Mouse (Mus musculus) common myeloid progenitor, adult 5-6 weeks (primary cell): Measurements from ENCODE around the gene Ifi206. TPM values are rescaled to one million over a fixed set of nuclear protein-coding genes. Genes with fewer than 3 reads are reported as not detected.
"Not testable (repeated sequence)": the region's sequence is repeated elsewhere in the genome, so short reads cannot be mapped to it uniquely, and the experiment has no call there.

Experiments used
- ATAC-seq: replicated peaks from 2 replicates; pipeline ENCODE4 v1.8.0; 2016; ENCODE audit warnings: low read depth, mild to moderate bottlenecking, moderate TSS enrichment, inconsistent platforms; ENCODE audit not compliant: poor library complexity, severe bottlenecking
- total RNA-seq: library from RNA; stranded (forward); fragments of 200-1000, 187-1606 nt; gene quantifications from 2 replicates; pipeline ENCODE4 v1.2.3, GENCODE M21; 2017

Ifi206 gene
- total RNA-seq: 0.27 and 0.92 TPM in 2 replicates

- ATAC-seq: peak; percentile 65
Measured at GRCm38 (mm10) chr1:173490812-173491480, at the start of gene Ifi206. Gene Ifi206 (minus strand): TSS chr1:173491041.

GRCm38 (mm10) chr1:173535791-173536190 lies 45.0 kb upstream of the Ifi206 start, which contains the start of gene Ifi214:
Gene Ifi214 (minus strand): TSS chr1:173535957.
- 0 out of 2 replicates have a peak, but pooled peaks have one; percentile 39 for ATAC-seq

GRCm38 (mm10) chr1:173521452-173521851 lies 30.6 kb upstream of the Ifi206 start:
- 0 out of 2 replicates have a peak, but pooled peaks have one; percentile 25 for ATAC-seq

GRCm38 (mm10) chr1:173510595-173510994 lies 19.8 kb upstream of the Ifi206 start:
- not testable (repeated sequence) for ATAC-seq

- ATAC-seq: not testable (repeated sequence)
Measured at GRCm38 (mm10) chr1:173491483-173491882, 642 bp upstream of the Ifi206 start.

GRCm38 (mm10) chr1:173481182-173481574 lies 9.7 kb downstream of the Ifi206 start:
- not testable (repeated sequence) for ATAC-seq

GRCm38 (mm10) chr1:173480399-173481181 lies 10.3 kb downstream of the Ifi206 start:
- ATAC-seq: not testable (repeated sequence)

GRCm38 (mm10) chr1:173456761-173457160 lies 34.1 kb downstream of the Ifi206 start:
- ATAC-seq: 0 out of 2 replicates have a peak, but pooled peaks have one; percentile 1

- peak; percentile 88 for ATAC-seq
Measured at GRCm38 (mm10) chr1:173456139-173456754, 34.6 kb downstream of the Ifi206 start.

GRCm38 (mm10) chr1:173451665-173452064 lies 39.2 kb downstream of the Ifi206 start:
- ATAC-seq: peak; percentile 66

GRCm38 (mm10) chr1:173450621-173451020 lies 40.2 kb downstream of the Ifi206 start:
- ATAC-seq: no peak

- ATAC-seq: peak; percentile 55
Measured at GRCm38 (mm10) chr1:173447067-173447466, 43.8 kb downstream of the Ifi206 start.

- no peak for ATAC-seq
Measured at GRCm38 (mm10) chr1:173443061-173443460, 47.8 kb downstream of the Ifi206 start.

GRCm38 (mm10) chr1:173441210-173441609 lies 49.6 kb downstream of the Ifi206 start:
- ATAC-seq: peak; percentile 80

- peak; percentile 33; the same call in 1 of the 2 replicates for ATAC-seq
Measured at GRCm38 (mm10) chr1:173440681-173441080, 50.2 kb downstream of the Ifi206 start.

- peak; percentile 72 for ATAC-seq
Measured at GRCm38 (mm10) chr1:173437161-173437953, 53.5 kb downstream of the Ifi206 start.

GRCm38 (mm10) chr1:173432411-173432810 lies 58.4 kb downstream of the Ifi206 start:
- ATAC-seq: no peak

GRCm38 (mm10) chr1:173429995-173430699 lies 60.7 kb downstream of the Ifi206 start:
- ATAC-seq: peak; percentile 55

- peak; percentile 39 for ATAC-seq
Measured at GRCm38 (mm10) chr1:173427385-173427784, 63.5 kb downstream of the Ifi206 start.
